Mouse (Mus musculus): ENCODE measurements around the gene Il2ra.

GRCm38 (mm10) chr2:11596690-11597089 is 45.9 kb upstream of the Il2ra start:
- TF ChIP-seq CTCF (IDR thresholded peaks at IDR 0.05; ENCODE audit: extremely low read depth, insufficient read length, insufficient replicate concordance, low read depth, low read length) (no peak), POLR2A (IDR thresholded peaks at IDR 0.05; ENCODE audit: low read depth, low read length) (no peak)
